Mouse (Mus musculus) midbrain, embryonic 12.5 days (tissue): Measurements from ENCODE around the gene Gm20388. TPM values are rescaled to one million over a fixed set of nuclear protein-coding genes. Genes with fewer than 3 reads are reported as not detected.
A peak's percentile ranks its signal among the peaks of the same experiment; 100 is the strongest.

Source experiments
- ATAC-seq: fragments of 200-750 bp; cut with Nextera tagmentation; 2 replicates; pipeline ENCODE4 v1.8.0; 2017; ENCODE audit warnings: low read depth, moderate TSS enrichment, moderate library complexity; ENCODE audit not compliant: low FRiP score
- H3K27ac ChIP-seq: fragments of 300-500 bp; sonication (generic); replicated peaks from 2 replicates; pipeline ENCODE4 v1.5.1; 2016; ENCODE audit warnings: mild to moderate bottlenecking
- H3K27me3 ChIP-seq: fragments of 300-500 bp; sonication (generic); 2 replicates; pipeline ENCODE4 v1.6.1; 2016; ENCODE audit warnings: mild to moderate bottlenecking
- H3K36me3 ChIP-seq: fragments of 300-500 bp; sonication (generic); 2 replicates; pipeline ENCODE4 v1.6.1; 2016
- H3K4me1 ChIP-seq: fragments of 300-500 bp; sonication (generic); 2 replicates; pipeline ENCODE4 v1.6.1; 2016
- H3K4me2 ChIP-seq: fragments of 300-500 bp; sonication (generic); replicated peaks from 2 replicates; pipeline ENCODE4 v1.6.1; 2016; ENCODE audit warnings: mild to moderate bottlenecking, moderate library complexity
- H3K4me3 ChIP-seq: fragments of 300-500 bp; sonication (generic); 2 replicates; pipeline ENCODE4 v1.5.1; 2016; ENCODE audit warnings: mild to moderate bottlenecking
- H3K9ac ChIP-seq: fragments of 300-500 bp; sonication (generic); replicated peaks from 2 replicates; pipeline ENCODE4 v1.6.1; 2016; ENCODE audit warnings: mild to moderate bottlenecking, moderate library complexity
- H3K9me3 ChIP-seq: fragments of 300-500 bp; sonication (generic); 2 replicates; pipeline ENCODE4 v1.6.1; 2016; ENCODE audit warnings: mild to moderate bottlenecking
- WGBS: fragments of 180-500 bp; shearing (Covaris S2); methylation state at CpG from one replicate; pipeline ENCODE4 v1.1.7; 2016; 5-methylcytosine and 5-hydroxymethylcytosine counted together
- polyA plus RNA-seq: library from polyadenylated mRNA; unstranded; fragments of >200 nt; fragmentation: Nextera tagmentation; extraction: Ambion mirVana; gene quantifications from 2 replicates; pipeline ENCODE4 v1.2.1, GENCODE M21; 2016

Gene Gm20388
- polyA plus RNA-seq, 1 experiment from 2014 or later, result not detected

DNA sequence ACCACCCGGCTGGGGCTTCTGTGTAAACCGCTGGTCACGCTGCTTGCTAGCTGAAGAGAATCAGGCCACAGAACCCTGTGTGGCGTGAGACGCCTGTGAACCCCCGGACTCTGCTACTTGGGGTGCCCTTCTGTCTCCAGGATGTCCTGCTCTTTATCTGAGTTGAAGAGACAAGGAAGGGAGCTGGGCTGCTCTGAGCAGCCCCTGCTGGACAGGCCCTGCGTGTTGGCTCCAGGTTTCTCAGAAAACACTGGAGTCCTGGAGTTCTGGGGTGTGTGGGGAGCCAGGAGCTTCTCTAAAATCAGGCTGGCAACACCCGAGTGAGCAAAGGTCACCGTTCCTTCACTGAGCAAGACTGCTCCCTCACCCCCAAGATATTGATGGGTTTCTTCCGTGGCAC lies 971.0 kb downstream of the Gm20388 start:
- no peak overlapping the region for H3K9ac ChIP-seq
- no peak overlapping the region for H3K27ac ChIP-seq
- H3K27me3 ChIP-seq, result peaks cover 88% of the 10 kb centered on the region
- WGBS, result 74% methylated on average over 10 of the region's 10 CpGs
- H3K36me3 ChIP-seq, result no peaks in the 10 kb centered on the region
- H3K4me2 ChIP-seq, result no peak overlapping the region
- no peak overlapping the region for H3K4me3 ChIP-seq
- H3K9me3 ChIP-seq, result no peaks in the 10 kb centered on the region
- no peak for ATAC-seq
- H3K4me1 ChIP-seq, result peaks cover 3% of the 10 kb centered on the region; the same call in 1 of the 2 replicates

DNA sequence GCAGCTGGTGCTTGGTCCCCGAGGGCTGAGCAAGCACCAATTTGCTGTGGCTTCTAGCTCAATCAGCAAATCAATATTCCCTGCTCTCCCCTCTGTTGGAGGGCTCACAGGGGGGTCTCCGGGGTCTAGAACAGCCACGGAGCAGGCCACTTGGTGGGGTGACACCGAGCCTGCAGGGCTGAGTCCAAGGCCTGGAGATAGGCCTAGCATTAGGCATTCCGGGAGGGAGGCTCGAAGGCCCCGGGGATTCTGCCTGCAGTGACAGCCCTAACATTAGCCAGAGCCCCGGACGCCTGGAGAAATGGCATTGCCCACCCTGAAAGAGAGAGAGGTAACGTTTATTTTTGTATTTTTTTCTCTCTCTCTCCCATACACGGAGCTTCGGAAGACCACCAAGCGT lies 972.0 kb downstream of the Gm20388 start:
- WGBS, result 17% methylated on average over 13 of the region's 13 CpGs
- H3K9me3 ChIP-seq, result no peaks in the 10 kb centered on the region
- H3K27me3 ChIP-seq, result peaks cover 95% of the 10 kb centered on the region
- ATAC-seq, result no peak
- no peak overlapping the region for H3K4me3 ChIP-seq
- peaks cover 3% of the 10 kb centered on the region; the same call in 1 of the 2 replicates for H3K4me1 ChIP-seq
- no peak overlapping the region for H3K4me2 ChIP-seq
- H3K9ac ChIP-seq, result no peak overlapping the region
- H3K27ac ChIP-seq, result no peak overlapping the region
- no peaks in the 10 kb centered on the region for H3K36me3 ChIP-seq

DNA sequence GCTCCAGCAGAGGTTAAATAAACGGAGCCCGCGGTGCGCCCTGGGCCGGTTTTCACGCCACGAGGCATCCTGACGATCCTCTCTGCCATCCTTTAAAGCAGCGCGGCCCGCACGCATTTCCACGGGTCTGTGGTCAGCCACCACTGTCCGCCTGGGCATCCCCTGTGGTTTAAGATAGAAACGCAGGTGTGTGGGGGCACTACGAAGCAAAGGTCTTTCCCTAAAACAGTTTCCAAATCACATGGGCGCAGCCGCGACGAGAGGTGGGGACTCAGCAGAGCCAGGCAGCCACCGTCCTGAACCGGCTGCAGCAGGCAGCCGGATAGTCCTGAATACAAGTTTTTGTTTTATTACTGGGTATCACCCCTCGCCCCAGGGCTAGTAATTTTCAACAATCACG lies 972.7 kb downstream of the Gm20388 start:
- WGBS, result 3% methylated on average over 25 of the region's 25 CpGs
- Histone ChIP-seq H3K27ac (no peak overlapping the region), H3K4me2 (peak overlapping the region; percentile 34)

DNA sequence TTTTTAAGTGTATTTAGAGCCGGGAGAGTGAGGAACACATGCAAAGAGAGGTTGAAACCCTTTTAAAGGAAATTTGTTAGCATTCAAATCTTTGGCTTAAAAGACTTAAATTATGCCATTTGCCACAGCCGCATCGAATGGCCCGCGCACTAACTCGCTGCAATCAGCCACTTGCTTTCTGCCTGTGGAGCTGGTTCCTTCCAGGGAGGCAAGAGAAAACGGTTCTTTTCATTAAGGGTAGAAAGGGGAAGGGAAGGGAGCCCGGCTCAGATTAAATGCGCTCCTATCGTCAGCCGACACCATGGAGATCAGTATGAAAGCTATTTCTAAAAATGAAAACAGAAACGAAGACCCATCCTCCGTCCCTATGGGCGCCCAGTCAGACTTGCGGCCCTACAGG lies 973.2 kb downstream of the Gm20388 start:
- WGBS, result 4% methylated on average over 15 of the region's 15 CpGs
- Histone ChIP-seq H3K27me3 (peaks cover 95% of the 10 kb centered on the region), H3K4me3 (no peak overlapping the region), H3K9me3 (no peaks in the 10 kb centered on the region), H3K4me2 (no peak overlapping the region), H3K36me3 (no peaks in the 10 kb centered on the region), H3K9ac (no peak overlapping the region), H3K27ac (no peak overlapping the region), H3K4me1 (peaks cover 3% of the 10 kb centered on the region; the same call in 1 of the 2 replicates)
- ATAC-seq, result no peak

More for the DNA sequence above, 972.7 kb downstream of the Gm20388 start:
- peaks cover 95% of the 10 kb centered on the region for H3K27me3 ChIP-seq
- H3K9me3 ChIP-seq, result no peaks in the 10 kb centered on the region
- H3K4me3 ChIP-seq, result 0 out of 2 replicates have a peak overlapping the region, but pooled peaks have one; percentile 12
- no peak overlapping the region for H3K9ac ChIP-seq
- H3K36me3 ChIP-seq, result no peaks in the 10 kb centered on the region
- peaks cover 3% of the 10 kb centered on the region; the same call in 1 of the 2 replicates for H3K4me1 ChIP-seq
- no peak for ATAC-seq

DNA sequence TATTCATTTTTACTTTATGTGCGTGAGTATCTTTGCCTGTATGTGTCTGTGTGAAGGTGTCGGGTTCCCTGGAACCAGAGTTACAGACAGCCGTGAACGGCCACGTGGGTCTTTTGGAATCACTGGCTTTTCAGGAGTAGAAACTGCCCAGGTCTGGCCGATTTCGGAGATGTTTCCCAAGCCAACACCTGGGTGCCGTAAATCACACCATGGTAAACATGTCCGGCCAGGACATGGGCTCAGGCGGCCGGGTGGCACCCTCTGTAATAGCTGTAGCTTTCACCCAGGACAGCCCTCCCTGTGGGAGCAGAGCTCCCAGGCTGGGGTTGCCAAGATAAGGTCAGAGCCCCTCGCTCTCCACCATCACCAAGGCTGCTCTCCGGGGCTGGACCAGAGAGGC lies 974.2 kb downstream of the Gm20388 start:
- H3K9me3 ChIP-seq, result no peaks in the 10 kb centered on the region
- no peak overlapping the region for H3K27ac ChIP-seq
- no peak overlapping the region for H3K4me3 ChIP-seq
- peaks cover 4% of the 10 kb centered on the region; the same call in 1 of the 2 replicates for H3K4me1 ChIP-seq
- 62% methylated on average over 13 of the region's 13 CpGs for WGBS
- H3K4me2 ChIP-seq, result no peak overlapping the region
- peaks cover 96% of the 10 kb centered on the region for H3K27me3 ChIP-seq
- H3K36me3 ChIP-seq, result no peaks in the 10 kb centered on the region
- no peak for ATAC-seq
- H3K9ac ChIP-seq, result no peak overlapping the region

DNA sequence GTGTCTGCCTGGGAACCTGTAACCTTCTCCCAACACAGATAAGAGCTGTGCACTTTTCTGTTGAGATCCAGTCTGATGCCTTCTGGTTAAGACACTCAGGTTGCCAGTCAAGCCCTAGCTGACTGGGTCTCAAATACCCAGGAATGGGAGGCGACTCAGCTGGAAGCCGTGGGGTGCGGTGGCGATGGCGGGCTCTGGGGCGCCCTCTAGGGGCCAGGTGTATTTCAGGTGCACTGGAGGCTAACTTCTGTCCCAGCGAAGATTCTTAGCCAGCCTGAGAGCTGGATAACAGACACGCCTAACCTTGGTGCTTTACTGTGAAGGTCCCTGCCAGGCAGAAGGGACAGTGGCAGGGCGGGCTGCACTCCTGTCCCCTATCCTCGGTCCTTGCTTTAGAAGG lies 976.6 kb downstream of the Gm20388 start:
- Histone ChIP-seq H3K27me3 (peaks cover 92% of the 10 kb centered on the region), H3K4me3 (no peak overlapping the region), H3K9ac (no peak overlapping the region), H3K4me1 (peaks cover 9% of the 10 kb centered on the region; the same call in 1 of the 2 replicates), H3K4me2 (no peak overlapping the region), H3K36me3 (no peaks in the 10 kb centered on the region), H3K27ac (no peak overlapping the region), H3K9me3 (no peaks in the 10 kb centered on the region)
- no peak for ATAC-seq
- 14% methylated on average over 10 of the region's 10 CpGs for WGBS

DNA sequence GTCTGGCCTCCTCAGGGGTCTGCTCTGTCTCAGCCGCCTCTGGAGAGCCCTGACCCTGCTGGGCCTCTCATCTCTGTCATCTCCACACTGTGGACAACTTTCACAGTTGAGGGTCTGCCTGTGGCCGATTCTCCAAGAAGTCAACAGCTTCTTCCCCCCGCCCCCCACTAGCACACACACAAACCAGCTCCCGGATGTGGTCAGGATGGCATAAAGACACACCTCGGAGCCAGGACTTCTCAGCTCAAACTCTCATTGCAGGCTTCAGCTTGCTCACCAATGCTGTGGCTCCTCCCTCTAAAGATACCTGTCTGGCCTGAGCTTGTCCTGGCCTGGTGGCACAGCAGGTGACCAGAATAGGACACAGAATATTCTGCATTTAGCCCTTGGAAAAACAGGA lies 977.4 kb downstream of the Gm20388 start:
- H3K4me1 ChIP-seq, result peaks cover 9% of the 10 kb centered on the region; the same call in 1 of the 2 replicates
- H3K9me3 ChIP-seq, result no peaks in the 10 kb centered on the region
- 64% methylated on average over 5 of the region's 5 CpGs for WGBS
- H3K9ac ChIP-seq, result no peak overlapping the region
- no peak for ATAC-seq
- H3K4me3 ChIP-seq, result no peak overlapping the region
- no peak overlapping the region for H3K27ac ChIP-seq
- H3K4me2 ChIP-seq, result no peak overlapping the region
- H3K27me3 ChIP-seq, result peaks cover 92% of the 10 kb centered on the region
- no peaks in the 10 kb centered on the region for H3K36me3 ChIP-seq

DNA sequence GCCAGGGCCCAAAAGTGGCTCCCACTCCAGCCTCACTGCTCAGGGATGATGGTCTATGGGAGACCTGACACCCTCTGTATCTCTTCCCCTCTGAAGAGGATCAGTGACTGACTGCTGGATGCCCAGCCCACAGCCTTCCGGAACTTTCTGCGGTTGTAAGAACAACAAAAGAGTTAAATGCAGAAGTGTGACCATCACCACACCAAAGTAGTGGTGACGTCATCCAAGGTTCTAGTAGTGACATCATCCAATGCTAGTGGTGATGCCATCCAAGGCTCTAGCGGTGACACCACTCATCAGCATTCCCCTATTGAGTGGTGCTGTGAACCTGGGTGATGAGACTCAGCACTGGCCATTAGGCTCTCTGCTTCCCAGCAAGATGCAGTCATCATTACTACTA lies 978.5 kb downstream of the Gm20388 start:
- WGBS, result 89% methylated on average over 4 of the region's 4 CpGs
- Histone ChIP-seq H3K36me3 (no peaks in the 10 kb centered on the region), H3K4me2 (no peak overlapping the region), H3K27me3 (peaks cover 93% of the 10 kb centered on the region), H3K9ac (no peak overlapping the region), H3K4me3 (no peak overlapping the region), H3K4me1 (peaks cover 6% of the 10 kb centered on the region; the same call in 1 of the 2 replicates), H3K27ac (no peak overlapping the region), H3K9me3 (no peaks in the 10 kb centered on the region)
- ATAC-seq, result no peak

DNA sequence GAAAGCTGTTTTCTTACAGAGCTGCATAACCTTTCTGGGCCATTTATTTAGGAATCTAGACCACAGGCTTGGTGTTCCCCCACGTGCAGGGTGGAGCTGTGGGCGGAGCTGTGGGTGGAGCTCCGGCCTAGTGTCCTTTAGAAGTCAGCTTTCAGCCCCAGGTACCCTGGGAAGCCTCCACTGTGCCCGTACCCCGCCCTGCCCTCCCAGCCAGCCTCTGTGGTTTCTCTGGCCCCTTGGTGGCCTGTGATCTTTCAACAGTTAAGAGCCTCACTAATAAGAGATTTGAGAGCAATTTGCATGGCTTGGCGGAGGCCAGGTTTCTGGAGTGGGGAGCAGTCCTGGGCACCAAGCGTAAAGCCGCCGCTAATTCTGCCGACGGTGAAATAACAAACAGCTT lies 979.4 kb downstream of the Gm20388 start:
- no peaks in the 10 kb centered on the region for H3K9me3 ChIP-seq
- ATAC-seq, result no peak
- H3K27ac ChIP-seq, result no peak overlapping the region
- H3K4me3 ChIP-seq, result no peak overlapping the region
- H3K9ac ChIP-seq, result no peak overlapping the region
- peaks cover 11% of the 10 kb centered on the region for H3K4me1 ChIP-seq
- H3K27me3 ChIP-seq, result peaks cover 93% of the 10 kb centered on the region
- H3K4me2 ChIP-seq, result peak overlapping the region; percentile 35
- 0% methylated on average over 11 of the region's 11 CpGs for WGBS
- no peaks in the 10 kb centered on the region for H3K36me3 ChIP-seq

DNA sequence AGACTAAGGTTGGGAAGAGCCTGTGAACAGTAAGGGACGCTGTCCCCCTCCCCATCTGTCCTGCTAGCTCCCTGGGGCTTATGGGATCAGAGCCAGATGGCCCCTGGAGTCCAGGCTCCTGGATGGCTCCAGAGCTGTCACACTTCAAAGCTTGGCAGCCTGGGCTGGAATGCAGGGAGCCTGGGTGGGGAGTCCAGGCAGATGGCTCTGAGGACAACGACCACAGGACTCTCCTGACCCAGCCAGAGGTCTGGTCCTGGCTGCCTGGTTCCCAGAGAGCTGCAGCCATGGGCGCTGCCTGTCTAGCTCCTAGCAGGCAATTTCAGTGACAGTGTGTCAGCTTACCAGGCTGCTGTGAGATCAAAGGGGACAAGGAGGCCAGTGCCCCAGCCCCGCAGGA lies 984.4 kb downstream of the Gm20388 start:
- H3K4me3 ChIP-seq, result no peak overlapping the region
- WGBS, result 8% methylated on average over 4 of the region's 4 CpGs

DNA sequence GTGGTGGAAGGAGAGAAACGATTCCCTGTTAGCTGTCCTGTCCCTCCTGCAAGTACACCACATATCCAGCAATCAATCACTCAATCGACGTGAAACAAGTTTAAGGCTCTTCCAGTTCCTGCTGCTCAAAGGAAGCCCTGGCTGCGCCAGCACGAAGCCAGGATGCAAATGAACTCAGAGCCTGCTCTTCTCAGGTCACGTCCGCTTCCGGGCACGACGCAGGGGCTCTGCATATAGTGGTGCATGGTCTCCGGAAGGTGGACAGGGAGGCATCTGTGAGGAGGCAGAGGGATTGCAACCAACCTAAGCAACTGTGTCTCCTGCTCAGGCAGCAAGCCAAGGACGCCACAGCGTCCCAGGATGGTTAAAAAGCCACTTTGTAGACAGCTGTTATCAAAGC lies 985.0 kb downstream of the Gm20388 start:
- ATAC-seq, result no peak
- Histone ChIP-seq H3K27me3 (peaks cover 69% of the 10 kb centered on the region), H3K27ac (no peak overlapping the region), H3K9me3 (no peaks in the 10 kb centered on the region), H3K4me2 (peak overlapping the region; percentile 54), H3K4me3 (peak overlapping the region; percentile 21), H3K36me3 (no peaks in the 10 kb centered on the region), H3K4me1 (peaks cover 18% of the 10 kb centered on the region), H3K9ac (0 out of 2 replicates have a peak overlapping the region, but pooled peaks have one; percentile 35)
- WGBS, result 3% methylated on average over 13 of the region's 13 CpGs

More for the DNA sequence above, 984.4 kb downstream of the Gm20388 start:
- H3K4me2 ChIP-seq, result peak overlapping the region; percentile 54; the same call in 1 of the 2 replicates
- ATAC-seq, result no peak
- peaks cover 73% of the 10 kb centered on the region for H3K27me3 ChIP-seq
- no peak overlapping the region; the same call in 1 of the 2 replicates for H3K9ac ChIP-seq
- no peak overlapping the region for H3K27ac ChIP-seq
- H3K36me3 ChIP-seq, result no peaks in the 10 kb centered on the region
- H3K9me3 ChIP-seq, result no peaks in the 10 kb centered on the region
- peaks cover 22% of the 10 kb centered on the region for H3K4me1 ChIP-seq

DNA sequence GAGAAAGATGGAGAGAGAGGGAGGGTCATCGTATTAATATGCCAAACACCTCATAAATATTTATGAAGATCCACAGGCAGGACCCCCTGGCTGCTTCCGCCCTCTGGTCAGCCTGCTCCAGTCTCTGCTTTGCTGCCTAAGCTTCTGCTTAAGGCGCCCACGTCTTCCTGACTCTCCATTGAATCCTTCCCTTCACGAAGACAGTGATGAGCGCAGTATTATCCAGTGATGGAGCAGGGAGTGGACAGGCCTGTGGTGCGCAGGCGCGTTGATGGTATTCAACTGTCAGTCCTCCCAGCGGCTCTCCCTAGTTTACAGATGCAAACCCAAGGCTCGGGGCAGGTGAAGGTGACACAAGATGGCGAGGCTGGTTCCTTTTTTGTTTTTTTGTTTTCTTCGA lies 985.6 kb downstream of the Gm20388 start:
- H3K27me3 ChIP-seq, result peaks cover 67% of the 10 kb centered on the region
- peak overlapping the region; percentile 21 for H3K4me3 ChIP-seq
- no peaks in the 10 kb centered on the region for H3K36me3 ChIP-seq
- H3K9me3 ChIP-seq, result no peaks in the 10 kb centered on the region
- ATAC-seq, result peak; percentile 41; the same call in 1 of the 2 replicates
- no peak overlapping the region for H3K27ac ChIP-seq
- peak overlapping the region; percentile 54 for H3K4me2 ChIP-seq
- H3K9ac ChIP-seq, result 0 out of 2 replicates have a peak overlapping the region, but pooled peaks have one; percentile 35
- WGBS, result 30% methylated on average over 13 of the region's 13 CpGs
- peaks cover 18% of the 10 kb centered on the region for H3K4me1 ChIP-seq

DNA sequence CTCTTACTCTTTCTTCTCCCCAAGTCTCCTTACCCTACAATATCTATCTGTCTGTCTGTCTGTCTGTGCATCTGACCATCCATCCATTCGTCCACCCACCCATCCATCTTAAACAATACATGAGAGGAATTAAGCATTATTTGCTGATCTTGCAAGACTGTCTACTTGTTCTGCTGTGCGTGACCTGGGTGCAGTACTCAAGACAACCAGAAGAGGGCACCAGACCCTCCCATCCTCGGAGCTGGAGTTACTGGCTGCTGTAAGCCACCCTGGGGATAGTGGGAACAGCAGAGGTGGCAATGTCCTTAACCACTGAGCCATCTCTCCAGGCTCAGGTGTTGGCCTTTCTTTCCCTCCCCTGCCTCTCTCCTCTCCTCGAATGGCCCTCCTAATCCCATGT lies 987.4 kb downstream of the Gm20388 start:
- Histone ChIP-seq H3K36me3 (no peaks in the 10 kb centered on the region), H3K4me3 (no peak overlapping the region), H3K27me3 (peaks cover 53% of the 10 kb centered on the region), H3K4me2 (no peak overlapping the region), H3K9ac (no peak overlapping the region), H3K9me3 (no peaks in the 10 kb centered on the region), H3K4me1 (peaks cover 18% of the 10 kb centered on the region), H3K27ac (no peak overlapping the region)
- 57% methylated on average over 4 of the region's 4 CpGs for WGBS
- ATAC-seq, result no peak
